Mouse (Mus musculus) MEL (cell line): ENCODE data around the gene Gje1. TPM values are rescaled to one million over a fixed set of nuclear protein-coding genes. Genes with fewer than 3 reads are reported as not detected.

Source experiments
- polyA plus RNA-seq, 2 experiments: library from polyadenylated mRNA; stranded (reverse) in 1 of 2; unstranded in 1 of 2; fragments of >175 nt in 1 of 2; fragments of >200 nt in 1 of 2; gene quantifications; 2 replicates each; pipeline versions ENCODE4 v1.2.1 to v1.2.4; 2012; ENCODE audit warnings: low replicate concordance in 2 of 2, low read depth in 1 of 2; ENCODE audit not compliant: insufficient read length in 2 of 2, insufficient read depth in 1 of 2, missing spikeins in 1 of 2
- total RNA-seq: library from RNA; depleted of rRNA; stranded (reverse); fragments of 300-350 nt; gene quantifications from 2 replicates; pipeline ENCODE4 v1.2.3, GENCODE M21; 2012; rRNA removed

Gje1 gene
- total and polyA plus RNA-seq, 3 experiments: not detected

Other genes starting within 250 kb of the Gje1 start
- not detected in 2 replicates for gene Adgrg6, start 172.6 kb downstream of the Gje1 start, total RNA-seq
- gene Adgrg6, start 172.6 kb downstream of the Gje1 start, polyA plus RNA-seq: not detected
- 50.9 and 51.9 TPM in 2 replicates for gene Vta1, start 12.7 kb downstream of the Gje1 start, total RNA-seq
- 10 to 100 TPM in 1 of 2 experiments, not detected in 1; 96.5 TPM for gene Vta1, start 12.7 kb downstream of the Gje1 start, polyA plus RNA-seq
- gene Nmbr, start 12.6 kb downstream of the Gje1 start, total RNA-seq: 0.12 and 0.36 TPM in 2 replicates
- 1 to 10 TPM in 1 of 2 experiments, not detected in 1; 1.1 TPM for gene Nmbr, start 12.6 kb downstream of the Gje1 start, polyA plus RNA-seq